Mouse (Mus musculus): ENCODE data around the gene Mospd3. TPM values are rescaled to one million over a fixed set of nuclear protein-coding genes. Genes with fewer than 3 reads are reported as not detected.
A peak's percentile ranks its signal among the peaks of the same experiment; 100 is the strongest.

The Mospd3 gene
- polyA plus RNA-seq, 1 experiment from 2014 or later, result 73.5 TPM

DNA sequence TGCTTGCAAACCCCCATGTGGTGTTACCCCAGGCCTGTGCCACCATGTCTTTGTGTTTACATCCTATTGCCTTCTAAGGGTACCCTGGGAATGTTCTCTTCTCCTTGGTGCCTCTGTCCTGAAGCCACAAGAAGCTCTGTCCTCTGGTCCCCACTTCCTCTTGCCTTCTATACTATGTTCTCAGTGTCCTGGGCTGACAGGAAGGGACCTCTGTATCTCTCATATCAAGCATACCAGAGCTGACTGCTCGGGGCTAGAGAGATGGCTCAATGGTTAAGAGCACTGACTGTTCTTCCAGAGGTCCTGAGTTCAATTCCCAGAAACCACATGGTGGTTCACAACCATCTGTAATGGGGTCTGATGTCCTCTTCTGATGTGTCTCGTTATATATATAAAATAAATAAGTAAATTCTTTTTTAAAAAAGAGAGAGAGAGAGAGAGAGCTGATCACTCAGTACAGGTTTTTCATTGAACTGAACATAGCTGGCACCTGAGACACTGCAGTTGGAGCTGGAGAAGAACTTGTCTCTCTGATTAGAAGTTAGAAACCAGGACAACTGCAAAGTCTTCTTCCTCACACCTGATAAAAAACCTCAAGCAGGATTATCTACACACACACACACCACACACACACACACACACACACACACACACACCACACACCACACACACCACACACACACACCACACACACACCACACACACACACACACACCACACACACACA lies 2.6 kb downstream of the Mospd3 start:
- H3K4me1 ChIP-seq (replicated peaks), result peaks cover 27% of the 10 kb centered on the region
- no peaks in the 10 kb centered on the region for H3K36me3 ChIP-seq
- H3K4me2 ChIP-seq, result no peak overlapping the region
- H3K27ac ChIP-seq (replicated peaks), result no peak overlapping the region
- H3K4me3 ChIP-seq, result no peak overlapping the region
- H3K9ac ChIP-seq, result no peak overlapping the region
- H3K27me3 ChIP-seq, result no peaks in the 10 kb centered on the region
- no peak for ATAC-seq (ENCODE audit: low FRiP score, low read depth)
- H3K9me3 ChIP-seq, result no peaks in the 10 kb centered on the region
- 77% methylated on average over 2 of the region's 2 CpGs for WGBS

DNA sequence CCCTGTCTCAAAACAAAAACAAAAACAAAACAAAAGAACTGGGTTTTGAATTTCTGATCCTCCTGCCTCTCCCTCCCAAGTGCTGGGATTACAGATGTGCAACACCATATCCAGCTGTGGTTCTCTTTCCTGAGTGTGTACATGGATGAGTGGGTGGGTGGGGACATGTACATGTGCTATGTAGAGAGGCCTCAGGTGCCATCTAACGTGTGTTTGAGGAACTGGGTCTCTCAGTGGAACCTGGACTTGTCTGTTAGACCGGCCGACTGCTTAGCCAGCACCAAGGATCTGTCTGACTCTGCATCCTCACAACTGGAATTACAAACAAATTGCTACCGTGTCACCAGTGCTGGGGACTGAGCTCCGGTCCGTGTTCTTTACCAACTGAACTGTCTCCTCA lies 3.2 kb downstream of the Mospd3 start:
- Histone ChIP-seq H3K9me3 (no peaks in the 10 kb centered on the region), H3K4me3 (no peak overlapping the region), H3K9ac (no peak overlapping the region), H3K27ac (replicated peaks) (no peak overlapping the region), H3K36me3 (no peaks in the 10 kb centered on the region), H3K27me3 (no peaks in the 10 kb centered on the region), H3K4me1 (replicated peaks) (peaks cover 26% of the 10 kb centered on the region), H3K4me2 (no peak overlapping the region)
- WGBS, result 96% methylated on average over 6 of the region's 6 CpGs
- no peak for ATAC-seq (ENCODE audit: low FRiP score, low read depth)

DNA sequence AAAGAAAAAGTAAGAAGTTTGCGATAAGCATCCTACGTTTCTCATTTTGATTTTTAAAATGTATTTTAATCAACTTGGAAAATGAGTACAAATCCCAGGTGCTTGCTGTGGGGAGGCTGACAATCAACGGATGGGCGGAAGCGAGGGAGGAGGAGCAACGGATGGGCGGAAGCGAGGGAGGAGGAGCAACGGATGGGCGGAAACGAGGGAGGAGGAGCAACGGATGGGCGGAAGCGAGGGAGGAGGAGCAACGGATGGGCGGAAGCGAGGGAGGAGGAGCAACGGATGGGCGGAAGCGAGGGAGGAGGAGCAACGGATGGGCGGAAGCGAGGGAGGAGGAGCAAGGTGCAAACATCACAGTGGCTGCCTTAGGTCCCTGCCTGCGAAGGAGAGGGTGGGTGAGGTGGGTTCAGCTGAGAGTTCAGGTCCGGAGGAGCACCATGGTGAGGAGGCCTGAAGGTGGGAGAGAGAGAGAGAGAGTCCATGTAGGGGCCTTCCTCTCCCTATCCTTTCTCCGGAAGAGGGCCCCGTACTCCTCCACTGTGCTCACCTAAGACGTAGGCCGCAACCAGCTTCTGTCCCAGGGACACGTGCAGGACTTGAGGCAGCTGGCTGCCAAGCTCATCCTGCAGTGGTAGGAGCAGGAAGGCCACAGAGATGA lies 4.1 kb downstream of the Mospd3 start:
- H3K4me3 ChIP-seq, result peak overlapping the region; percentile 8; the same call in 1 of the 2 replicates
- H3K36me3 ChIP-seq, result no peaks in the 10 kb centered on the region
- WGBS, result 38% methylated on average over 21 of the region's 30 CpGs

DNA sequence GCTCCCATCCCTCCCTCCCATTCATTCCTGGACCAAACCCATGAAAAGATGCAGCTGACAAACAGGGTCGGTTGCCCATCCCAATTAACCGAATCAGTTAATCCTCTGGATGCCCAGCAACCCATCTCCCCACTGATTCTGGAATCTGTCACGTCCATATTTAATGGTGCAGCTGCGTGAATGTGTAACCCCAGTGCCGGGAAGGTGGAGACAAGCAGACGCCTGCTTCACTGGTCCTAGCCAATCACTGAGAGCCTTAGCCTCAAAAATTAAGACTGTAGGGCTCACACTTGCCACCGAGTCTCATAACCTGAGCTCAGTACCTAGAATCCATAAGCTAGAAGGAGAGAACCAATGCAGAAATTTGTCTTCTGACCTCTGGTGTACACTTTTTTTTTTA lies 4.9 kb downstream of the Mospd3 start:
- no peak overlapping the region for H3K9ac ChIP-seq
- H3K4me3 ChIP-seq, result no peak overlapping the region
- 57% methylated on average over 7 of the region's 7 CpGs for WGBS
- no peak overlapping the region for H3K4me2 ChIP-seq
- H3K27ac ChIP-seq (replicated peaks), result no peak overlapping the region
- ATAC-seq (ENCODE audit: low FRiP score, low read depth), result no peak
- H3K4me1 ChIP-seq (replicated peaks), result peaks cover 16% of the 10 kb centered on the region
- H3K27me3 ChIP-seq, result no peaks in the 10 kb centered on the region
- no peaks in the 10 kb centered on the region for H3K36me3 ChIP-seq
- no peaks in the 10 kb centered on the region for H3K9me3 ChIP-seq

More for the DNA sequence above, 4.1 kb downstream of the Mospd3 start:
- H3K9me3 ChIP-seq, result no peaks in the 10 kb centered on the region
- no peak overlapping the region for H3K9ac ChIP-seq
- H3K27ac ChIP-seq (replicated peaks), result no peak overlapping the region
- H3K4me1 ChIP-seq (replicated peaks), result peaks cover 20% of the 10 kb centered on the region
- no peaks in the 10 kb centered on the region for H3K27me3 ChIP-seq
- peak overlapping the region; percentile 35 for H3K4me2 ChIP-seq
- no peak for ATAC-seq (ENCODE audit: low FRiP score, low read depth)

DNA sequence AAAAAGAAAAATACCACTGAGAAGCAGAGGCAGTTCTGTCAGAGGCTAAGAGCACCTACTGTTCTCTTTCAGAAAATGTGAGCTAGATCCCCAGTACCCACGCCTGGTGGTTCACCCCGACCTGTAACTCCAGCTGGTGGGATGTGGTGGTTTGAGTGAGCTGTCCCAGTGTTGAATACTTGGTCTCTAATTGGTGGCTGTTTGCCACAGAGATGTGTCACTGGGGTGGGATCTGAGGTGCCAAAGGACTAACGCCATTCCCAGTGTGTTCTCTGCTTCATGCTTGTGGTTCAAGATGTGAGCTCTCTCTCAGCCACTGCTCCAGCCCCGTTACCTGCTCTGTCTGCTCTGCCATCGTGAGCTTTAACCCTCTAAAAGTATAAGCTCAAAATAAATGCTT lies 10.4 kb downstream of the Mospd3 start:
- Histone ChIP-seq H3K9ac (no peak overlapping the region), H3K4me1 (replicated peaks) (no peaks in the 10 kb centered on the region), H3K27ac (replicated peaks) (no peak overlapping the region), H3K36me3 (no peaks in the 10 kb centered on the region), H3K4me3 (no peak overlapping the region), H3K4me2 (no peak overlapping the region), H3K9me3 (no peaks in the 10 kb centered on the region), H3K27me3 (no peaks in the 10 kb centered on the region)
- WGBS, result 80% methylated on average over 5 of the region's 5 CpGs
- ATAC-seq (ENCODE audit: low FRiP score, low read depth), result no peak

DNA sequence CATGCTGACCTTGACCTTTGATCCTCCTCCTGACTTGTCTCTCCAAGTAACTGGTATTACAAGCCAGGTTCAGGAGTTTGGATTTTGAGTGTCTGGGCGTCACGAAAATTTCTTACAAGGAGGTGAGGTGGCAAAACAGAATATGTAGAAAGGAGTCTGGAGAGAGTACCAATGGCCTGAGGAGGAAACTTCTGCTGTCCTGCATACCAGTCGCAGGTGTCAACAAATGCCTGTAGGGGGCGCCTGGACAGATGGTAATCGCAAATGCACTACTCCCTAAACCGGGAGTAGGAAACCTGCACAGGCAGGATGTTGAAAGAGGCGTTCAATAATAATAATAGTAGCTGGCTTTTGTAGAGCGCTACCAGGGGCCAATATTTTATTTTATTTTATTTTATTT lies 15.9 kb downstream of the Mospd3 start:
- no peaks in the 10 kb centered on the region for H3K9me3 ChIP-seq
- peaks cover 21% of the 10 kb centered on the region for H3K4me1 ChIP-seq (replicated peaks)
- no peak for ATAC-seq (ENCODE audit: low FRiP score, low read depth)
- 34% methylated on average over 8 of the region's 8 CpGs for WGBS
- H3K4me3 ChIP-seq, result no peak overlapping the region
- H3K9ac ChIP-seq, result no peak overlapping the region
- no peaks in the 10 kb centered on the region for H3K27me3 ChIP-seq
- H3K36me3 ChIP-seq, result no peaks in the 10 kb centered on the region
- H3K4me2 ChIP-seq, result no peak overlapping the region
- no peak overlapping the region for H3K27ac ChIP-seq (replicated peaks)

DNA sequence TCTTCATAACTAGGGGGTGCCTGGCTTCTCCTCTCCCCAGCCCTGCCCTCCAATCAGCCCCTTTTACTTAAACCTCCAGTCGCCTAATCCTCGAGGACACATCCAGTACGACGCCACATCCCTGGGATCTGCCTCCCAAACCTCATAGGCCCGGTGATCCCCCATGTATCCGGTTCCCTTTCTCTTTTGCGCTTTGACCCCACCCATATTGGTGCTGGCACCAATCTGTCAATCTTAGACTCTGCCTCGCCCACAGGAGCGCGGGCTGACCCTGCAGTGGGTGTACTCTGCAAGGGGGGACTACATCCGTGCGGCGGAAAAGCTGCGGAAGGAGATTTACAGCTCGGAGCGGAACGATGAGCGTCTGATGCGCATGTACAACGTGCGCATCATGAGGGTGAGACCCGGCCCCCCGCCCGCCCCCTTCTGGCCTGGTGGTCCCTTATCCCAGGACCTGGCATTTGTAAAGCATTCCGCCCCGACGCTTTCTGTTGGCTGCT lies 17.1 kb downstream of the Mospd3 start:
- Histone ChIP-seq H3K4me2 (peak overlapping the region; percentile 67), H3K27ac (replicated peaks) (peak overlapping the region; percentile 86), H3K36me3 (no peaks in the 10 kb centered on the region), H3K4me1 (replicated peaks) (peaks cover 21% of the 10 kb centered on the region), H3K9ac (peak overlapping the region; percentile 50), H3K27me3 (no peaks in the 10 kb centered on the region), H3K4me3 (peak overlapping the region; percentile 41), H3K9me3 (no peaks in the 10 kb centered on the region)
- 21% methylated on average over 27 of the region's 27 CpGs for WGBS
- ATAC-seq (ENCODE audit: low FRiP score, low read depth), result peak; percentile 90

DNA sequence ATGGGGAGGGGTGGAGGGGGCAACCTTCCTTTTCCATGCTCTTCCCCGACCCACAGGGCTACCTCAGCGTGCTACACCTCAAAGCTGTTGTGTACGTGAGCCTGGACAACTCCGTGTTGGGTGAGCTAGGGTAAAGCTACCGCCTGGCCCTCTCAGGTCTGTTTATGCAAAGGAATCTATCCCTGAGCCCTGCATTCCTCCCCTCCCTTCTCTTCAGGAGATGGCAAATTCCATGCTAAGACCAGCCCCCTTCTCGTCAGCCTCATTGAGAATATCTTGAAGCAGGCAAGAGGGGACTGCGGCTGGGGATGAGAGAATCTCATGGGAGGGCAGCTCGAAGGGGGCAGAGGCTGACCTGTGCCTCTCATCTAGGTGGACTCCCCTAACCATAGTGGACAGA lies 18.2 kb downstream of the Mospd3 start:
- H3K36me3 ChIP-seq, result no peaks in the 10 kb centered on the region
- H3K27me3 ChIP-seq, result no peaks in the 10 kb centered on the region
- peaks cover 21% of the 10 kb centered on the region for H3K4me1 ChIP-seq (replicated peaks)
- no peak for ATAC-seq (ENCODE audit: low FRiP score, low read depth)
- peak overlapping the region; percentile 50; the same call in 1 of the 2 replicates for H3K9ac ChIP-seq
- H3K27ac ChIP-seq (replicated peaks), result peak overlapping the region; percentile 86
- H3K4me2 ChIP-seq, result peak overlapping the region; percentile 67
- WGBS, result 41% methylated on average over 8 of the region's 8 CpGs
- H3K9me3 ChIP-seq, result no peaks in the 10 kb centered on the region
- H3K4me3 ChIP-seq, result peak overlapping the region; percentile 41

DNA sequence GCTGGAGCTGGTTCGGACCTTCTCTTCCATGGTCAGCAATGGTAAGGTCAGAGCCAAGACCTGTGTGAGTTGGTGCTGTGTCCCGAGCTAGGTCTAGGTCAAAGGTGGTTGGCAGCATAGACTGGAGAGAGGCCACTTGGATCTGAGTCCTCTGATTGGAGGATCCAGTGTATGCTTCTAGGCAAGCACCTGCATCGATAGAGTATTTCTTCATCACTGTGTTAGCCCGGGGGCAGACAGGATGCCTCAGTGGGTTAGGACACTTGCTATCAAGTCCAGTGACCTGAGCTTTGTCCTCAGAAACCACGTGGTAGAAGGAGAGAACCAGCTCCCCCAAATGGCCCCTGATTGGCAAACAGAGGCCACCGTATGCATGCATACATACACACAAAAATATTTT lies 20.6 kb downstream of the Mospd3 start:
- Histone ChIP-seq H3K4me1 (replicated peaks) (peaks cover 21% of the 10 kb centered on the region), H3K9ac (no peak overlapping the region), H3K27me3 (no peaks in the 10 kb centered on the region), H3K9me3 (no peaks in the 10 kb centered on the region), H3K36me3 (no peaks in the 10 kb centered on the region), H3K27ac (replicated peaks) (no peak overlapping the region), H3K4me3 (no peak overlapping the region), H3K4me2 (no peak overlapping the region)
- ATAC-seq (ENCODE audit: low FRiP score, low read depth), result no peak
- WGBS, result 88% methylated on average over 6 of the region's 6 CpGs

DNA sequence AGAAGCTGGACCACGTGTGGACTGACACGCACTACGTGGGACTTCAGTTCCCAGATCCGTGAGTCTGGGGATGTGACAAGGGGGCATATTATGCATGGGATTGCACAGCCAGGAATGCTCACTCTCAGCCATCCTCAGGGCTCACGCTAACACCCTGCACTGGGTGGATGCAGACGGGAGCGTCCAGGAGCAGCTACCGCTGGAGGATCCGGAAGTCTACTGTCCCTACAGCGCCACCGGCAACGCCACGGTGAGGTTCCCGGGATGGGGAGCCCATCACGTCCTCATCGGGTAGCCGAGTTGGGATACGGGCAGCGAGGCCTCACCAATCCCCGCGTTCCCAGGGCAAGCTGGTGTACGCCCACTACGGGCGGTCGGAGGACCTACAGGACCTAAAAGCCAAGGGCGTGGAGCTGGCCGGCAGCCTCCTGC lies 26.4 kb downstream of the Mospd3 start:
- Histone ChIP-seq H3K4me1 (replicated peaks) (peaks cover 4% of the 10 kb centered on the region; the same call in 1 of the 2 replicates), H3K27me3 (no peaks in the 10 kb centered on the region), H3K27ac (replicated peaks) (no peak overlapping the region), H3K9ac (peak overlapping the region; percentile 30; the same call in 1 of the 2 replicates), H3K4me3 (peak overlapping the region; percentile 28), H3K9me3 (no peaks in the 10 kb centered on the region), H3K4me2 (peak overlapping the region; percentile 54), H3K36me3 (no peaks in the 10 kb centered on the region)
- no peak; the same call in 1 of the 2 replicates for ATAC-seq (ENCODE audit: low FRiP score, low read depth)
- 6% methylated on average over 27 of the region's 27 CpGs for whole genome bisulfite sequencing

DNA sequence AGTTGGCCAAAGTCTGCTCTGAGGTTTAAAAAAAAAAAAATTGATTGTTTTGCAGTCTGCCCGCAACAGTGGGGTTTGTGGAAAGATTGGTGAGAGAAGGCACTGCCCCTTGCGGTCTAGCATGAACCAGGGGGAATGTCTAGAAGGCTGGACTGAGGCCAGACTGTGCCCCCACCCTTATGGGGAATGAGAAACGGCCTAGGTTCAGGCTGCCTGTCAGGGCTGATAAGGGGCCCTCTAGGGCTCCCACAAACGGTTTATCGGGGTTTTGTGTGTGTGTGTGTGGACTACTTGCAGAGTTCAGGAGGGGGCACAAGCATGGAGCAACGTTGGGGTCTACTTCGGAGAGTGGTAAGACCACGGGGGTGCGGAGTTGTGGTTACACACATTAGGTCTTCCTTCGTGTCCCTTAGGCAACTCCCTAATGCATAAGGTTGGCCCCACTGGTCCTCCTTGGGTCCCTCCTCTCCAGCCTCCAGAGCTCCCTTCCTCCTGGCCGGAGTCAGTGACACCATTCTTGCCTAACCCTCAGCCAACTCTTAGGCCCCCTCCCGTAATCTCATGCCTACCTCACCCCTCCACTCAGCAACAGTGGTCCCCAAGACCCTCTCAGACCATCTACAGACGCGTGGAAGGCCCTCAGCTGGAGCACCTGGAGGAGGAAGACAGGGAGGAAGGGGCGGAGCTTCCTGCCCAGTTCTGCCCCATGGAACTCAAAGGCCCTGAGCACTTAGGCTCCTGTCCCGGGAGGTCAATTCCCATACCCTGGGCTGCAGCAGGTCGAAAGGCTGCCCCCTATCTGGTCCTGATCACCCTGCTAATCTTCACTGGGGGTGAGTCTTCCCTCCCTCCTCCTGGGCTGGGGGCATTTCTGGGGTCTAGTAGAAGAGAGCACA lies 29.9 kb downstream of the Mospd3 start:
- H3K36me3 ChIP-seq, result peaks cover 7% of the 10 kb centered on the region
- H3K27ac ChIP-seq (replicated peaks), result no peak overlapping the region
- H3K27me3 ChIP-seq, result no peaks in the 10 kb centered on the region
- no peak overlapping the region for H3K9ac ChIP-seq
- 0 out of 2 replicates have a peak, but pooled peaks have one; percentile 19 for ATAC-seq (ENCODE audit: low FRiP score, low read depth)
- H3K9me3 ChIP-seq, result no peaks in the 10 kb centered on the region
- H3K4me2 ChIP-seq, result no peak overlapping the region
- H3K4me3 ChIP-seq, result no peak overlapping the region
- 82% methylated on average over 17 of the region's 17 CpGs for WGBS
- peaks cover 4% of the 10 kb centered on the region; the same call in 1 of the 2 replicates for H3K4me1 ChIP-seq (replicated peaks)
